Mouse (Mus musculus): ENCODE data around the gene Nebl. TPM values are rescaled to one million over a fixed set of nuclear protein-coding genes. Genes with fewer than 3 reads are reported as not detected.
A peak's percentile ranks its signal among the peaks of the same experiment; 100 is the strongest.

Nebl gene
- polyA plus RNA-seq, 1 experiment from 2014 or later: 42.5 TPM

DNA sequence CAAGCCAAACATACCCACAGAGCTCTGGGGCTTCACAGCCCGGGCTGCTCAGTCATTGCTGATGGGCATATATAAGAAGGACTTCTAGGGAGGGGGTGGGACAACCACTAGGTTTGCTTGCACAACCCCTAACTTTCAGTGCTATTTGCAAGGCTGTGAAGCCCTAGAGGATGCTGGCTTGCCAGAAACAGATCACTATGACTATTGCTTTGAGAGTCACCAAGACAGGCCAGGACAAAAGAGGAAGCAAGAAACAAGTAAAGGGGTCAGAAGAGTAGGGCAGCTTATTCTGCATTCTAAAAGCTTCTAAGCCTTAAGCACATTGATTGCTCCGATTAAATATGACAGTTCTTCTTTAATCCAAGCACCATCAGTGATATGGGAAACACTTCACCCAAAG is 38.3 kb downstream of the Nebl start:
- Histone ChIP-seq H3K4me1 (ENCODE audit: insufficient read depth) (no peaks in the 10 kb centered on the region), H3K27me3 (ENCODE audit: insufficient read depth, low read length) (no peaks in the 10 kb centered on the region), H3K4me3 (ENCODE audit: low read depth, low read length) (no peak overlapping the region), H3K36me3 (ENCODE audit: insufficient read depth) (no peaks in the 10 kb centered on the region), H3K9me3 (ENCODE audit: low read depth, low read length) (no peaks in the 10 kb centered on the region), H3K4me2 (no peak overlapping the region), H3K27ac (ENCODE audit: low read depth) (no peak overlapping the region), H3K9ac (no peak overlapping the region)
- no peak for DNase-seq
- ATAC-seq (ENCODE audit: insufficient read depth): no peak
- no peak for TF ChIP-seq CTCF (IDR thresholded peaks at IDR 0.05; ENCODE audit: low read depth)
- 95% methylated on average over 2 of the region's 2 CpGs for WGBS

DNA sequence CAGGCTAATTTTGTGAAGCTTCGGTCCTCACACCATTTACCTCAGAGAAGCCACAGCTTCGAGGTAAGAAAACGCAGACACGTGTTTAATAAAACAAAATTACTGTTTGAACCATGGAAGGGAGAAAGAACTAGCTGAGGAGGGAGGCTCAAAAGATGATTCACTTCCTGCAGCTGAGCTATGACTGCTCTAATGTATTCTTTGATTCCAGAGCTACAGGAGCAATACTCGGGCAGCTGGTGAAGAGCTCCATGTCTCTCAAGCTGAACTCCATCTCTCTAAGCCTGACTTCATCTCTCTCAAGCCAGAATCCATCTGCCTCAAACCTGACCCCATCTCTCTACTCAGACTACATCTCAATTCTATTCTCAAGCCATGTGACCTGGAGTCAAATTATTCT is 41.0 kb downstream of the Nebl start:
- WGBS: 72% methylated on average over 5 of the region's 5 CpGs
- DNase-seq (no peak), ATAC-seq (ENCODE audit: insufficient read depth) (no peak)
- Histone ChIP-seq H3K4me1 (ENCODE audit: insufficient read depth) (no peaks in the 10 kb centered on the region), H3K9me3 (ENCODE audit: low read depth, low read length) (no peaks in the 10 kb centered on the region), H3K4me2 (no peak overlapping the region), H3K9ac (no peak overlapping the region), H3K27ac (ENCODE audit: low read depth) (no peak overlapping the region), H3K27me3 (ENCODE audit: insufficient read depth, low read length) (no peaks in the 10 kb centered on the region), H3K36me3 (ENCODE audit: insufficient read depth) (no peaks in the 10 kb centered on the region), H3K4me3 (ENCODE audit: low read depth, low read length) (no peak overlapping the region)
- TF ChIP-seq CTCF (IDR thresholded peaks at IDR 0.05; ENCODE audit: low read depth): no peak

DNA sequence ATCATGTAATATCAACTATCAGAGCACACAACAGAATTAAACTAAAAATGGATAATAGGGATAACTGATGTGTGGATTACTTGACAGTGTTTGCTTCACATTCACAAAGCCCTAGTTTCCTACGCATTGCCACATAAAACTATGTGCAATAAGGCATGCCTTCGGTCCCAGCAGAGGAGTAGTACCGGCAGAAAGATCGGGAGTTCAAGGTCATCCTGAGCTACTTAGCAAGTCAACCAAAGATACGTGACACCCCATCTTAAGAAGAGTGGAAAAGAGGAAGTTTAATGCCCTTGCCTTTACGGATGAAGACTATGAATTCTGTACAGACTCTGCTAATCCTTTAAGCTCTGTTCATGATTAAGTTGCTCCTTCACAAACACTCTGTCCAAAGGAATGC is 44.1 kb downstream of the Nebl start:
- H3K4me2 ChIP-seq: no peak overlapping the region
- H3K9ac ChIP-seq: no peak overlapping the region
- WGBS: 80% methylated on average over 6 of the region's 6 CpGs
- ATAC-seq (ENCODE audit: insufficient read depth) (no peak), DNase-seq (no peak)
- H3K36me3 ChIP-seq (ENCODE audit: insufficient read depth): no peaks in the 10 kb centered on the region
- no peaks in the 10 kb centered on the region for H3K9me3 ChIP-seq (ENCODE audit: low read depth, low read length)
- peaks cover 7% of the 10 kb centered on the region for H3K4me1 ChIP-seq (ENCODE audit: insufficient read depth)
- no peak for TF ChIP-seq CTCF (IDR thresholded peaks at IDR 0.05; ENCODE audit: low read depth)
- no peak overlapping the region for H3K4me3 ChIP-seq (ENCODE audit: low read depth, low read length)
- H3K27me3 ChIP-seq (ENCODE audit: insufficient read depth, low read length): no peaks in the 10 kb centered on the region
- no peak overlapping the region for H3K27ac ChIP-seq (ENCODE audit: low read depth)

DNA sequence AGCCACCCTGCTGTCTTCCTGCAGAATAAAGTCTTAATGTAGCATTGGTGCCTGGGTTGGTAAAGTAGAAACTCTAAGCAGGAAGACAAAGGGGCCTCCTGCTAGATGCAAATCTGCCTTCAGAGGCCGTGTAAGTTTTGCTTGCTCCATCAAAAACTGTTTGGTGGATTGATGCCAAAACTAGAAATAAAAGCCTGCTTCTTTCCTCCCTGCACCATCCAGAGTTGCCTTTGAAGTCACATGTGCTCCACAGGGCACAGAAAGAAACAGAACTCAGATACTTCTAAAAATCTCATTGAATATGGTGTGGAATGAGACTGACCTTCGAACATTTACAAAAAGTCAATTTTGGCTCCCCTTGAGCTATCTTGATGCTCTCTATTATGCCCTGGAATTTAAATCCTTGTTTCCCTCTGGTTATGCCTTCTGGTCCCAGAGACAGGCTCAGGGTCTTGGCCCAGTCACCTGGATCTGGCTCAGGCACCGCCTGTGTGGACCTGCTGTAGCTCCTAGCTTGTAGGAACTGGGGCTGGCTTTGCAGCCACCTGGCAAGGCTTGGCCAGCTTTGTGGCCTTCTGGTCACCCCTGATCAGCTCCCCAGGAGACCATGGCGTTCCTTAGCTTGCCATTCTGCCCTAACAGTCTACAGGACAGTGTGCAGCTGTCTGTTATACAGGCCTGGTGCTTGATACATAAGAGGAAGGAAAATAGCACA is 47.8 kb downstream of the Nebl start:
- TF ChIP-seq CTCF (IDR thresholded peaks at IDR 0.05; ENCODE audit: low read depth): no peak
- Histone ChIP-seq H3K9ac (no peak overlapping the region), H3K9me3 (ENCODE audit: low read depth, low read length) (no peaks in the 10 kb centered on the region), H3K4me1 (ENCODE audit: insufficient read depth) (peaks cover 7% of the 10 kb centered on the region), H3K27ac (ENCODE audit: low read depth) (peak overlapping the region; percentile 51), H3K27me3 (ENCODE audit: insufficient read depth, low read length) (no peaks in the 10 kb centered on the region), H3K4me2 (no peak overlapping the region), H3K36me3 (ENCODE audit: insufficient read depth) (no peaks in the 10 kb centered on the region), H3K4me3 (ENCODE audit: low read depth, low read length) (no peak overlapping the region)
- 50% methylated on average over 4 of the region's 4 CpGs for WGBS
- DNase-seq (peak; percentile 72), ATAC-seq (ENCODE audit: insufficient read depth) (peak; percentile 62)

- ATAC-seq (ENCODE audit: insufficient read depth) (no peak), DNase-seq (no peak)
- Histone ChIP-seq H3K36me3 (ENCODE audit: insufficient read depth) (no peaks in the 10 kb centered on the region), H3K9ac (no peak overlapping the region), H3K4me2 (no peak overlapping the region), H3K27me3 (ENCODE audit: insufficient read depth, low read length) (no peaks in the 10 kb centered on the region), H3K4me3 (ENCODE audit: low read depth, low read length) (no peak overlapping the region), H3K27ac (ENCODE audit: low read depth) (no peak overlapping the region), H3K4me1 (ENCODE audit: insufficient read depth) (no peaks in the 10 kb centered on the region), H3K9me3 (ENCODE audit: low read depth, low read length) (no peaks in the 10 kb centered on the region)
- TF ChIP-seq CTCF (IDR thresholded peaks at IDR 0.05; ENCODE audit: low read depth): no peak
- WGBS: 88% methylated on average over 10 of the region's 10 CpGs
These were observed 59.1 kb downstream of the Nebl start for GRCm38 (mm10) chr2:17672156-17672555.

GRCm38 (mm10) chr2:17671566-17671965 is 59.7 kb downstream of the Nebl start:
- Histone ChIP-seq H3K27ac (ENCODE audit: low read depth) (no peak overlapping the region), H3K4me1 (ENCODE audit: insufficient read depth) (no peaks in the 10 kb centered on the region), H3K4me3 (ENCODE audit: low read depth, low read length) (no peak overlapping the region), H3K36me3 (ENCODE audit: insufficient read depth) (no peaks in the 10 kb centered on the region), H3K27me3 (ENCODE audit: insufficient read depth, low read length) (no peaks in the 10 kb centered on the region), H3K9ac (no peak overlapping the region), H3K4me2 (no peak overlapping the region), H3K9me3 (ENCODE audit: low read depth, low read length) (no peaks in the 10 kb centered on the region)
- ATAC-seq (ENCODE audit: insufficient read depth) (no peak), DNase-seq (no peak)
- 84% methylated on average over 8 of the region's 8 CpGs for WGBS
- no peak for TF ChIP-seq CTCF (IDR thresholded peaks at IDR 0.05; ENCODE audit: low read depth)

GRCm38 (mm10) chr2:17669953-17670352 is 61.3 kb downstream of the Nebl start:
- no peak overlapping the region for H3K27ac ChIP-seq (ENCODE audit: low read depth)
- no peak for TF ChIP-seq CTCF (IDR thresholded peaks at IDR 0.05; ENCODE audit: low read depth)
- ATAC-seq (ENCODE audit: insufficient read depth) (no peak), DNase-seq (peak; percentile 41)
- H3K9me3 ChIP-seq (ENCODE audit: low read depth, low read length): no peaks in the 10 kb centered on the region
- no peaks in the 10 kb centered on the region for H3K36me3 ChIP-seq (ENCODE audit: insufficient read depth)
- no peaks in the 10 kb centered on the region for H3K27me3 ChIP-seq (ENCODE audit: insufficient read depth, low read length)
- H3K9ac ChIP-seq: no peak overlapping the region
- WGBS: 45% methylated on average over 10 of the region's 10 CpGs
- H3K4me2 ChIP-seq: no peak overlapping the region
- no peaks in the 10 kb centered on the region for H3K4me1 ChIP-seq (ENCODE audit: insufficient read depth)
- H3K4me3 ChIP-seq (ENCODE audit: low read depth, low read length): no peak overlapping the region

Data from lung, embryonic 14.5 days (tissue).